Mouse (Mus musculus) v-Abl transformed pro-B cells (cell line): ENCODE results near the gene Gm42957.
"Not testable (repeated sequence)": the region's sequence is repeated elsewhere in the genome, so short reads cannot be mapped to it uniquely, and the experiment has no call there.

ENCODE experiments used
- in situ Hi-C, 2 experiments: fragments of 400-800 bp; cut with MboI; formaldehyde crosslinking; loops; one replicate each; pipeline ENCODE4 v1.15.1; 2025; ENCODE audit not compliant: unreplicated experiment in 2 of 2

Gm42957 gene

GRCm38 (mm10) chr3:96671519-96671918 lies 36.2 kb downstream of the Gm42957 start:
- in situ Hi-C loops: no loop called here

- in situ Hi-C loops: no loop called here
Observed at GRCm38 (mm10) chr3:96673514-96673913, 38.2 kb downstream of the Gm42957 start.

GRCm38 (mm10) chr3:96674442-96674841 lies 39.2 kb downstream of the Gm42957 start:
- in situ Hi-C loops: no loop called here

- in situ Hi-C loops: no loop called here
Observed at GRCm38 (mm10) chr3:96675171-96675570, 39.9 kb downstream of the Gm42957 start.

GRCm38 (mm10) chr3:96675690-96676089 lies 40.4 kb downstream of the Gm42957 start:
- in situ Hi-C loops: no loop called here

GRCm38 (mm10) chr3:96678456-96678855 lies 43.2 kb downstream of the Gm42957 start:
- in situ Hi-C loops: no loop called here

GRCm38 (mm10) chr3:96679159-96679674 lies 43.9 kb downstream of the Gm42957 start:
- in situ Hi-C loops: no loop called here

GRCm38 (mm10) chr3:96680269-96680956 lies 45.1 kb downstream of the Gm42957 start:
- in situ Hi-C loops: no loop called here

GRCm38 (mm10) chr3:96683496-96683895 lies 48.2 kb downstream of the Gm42957 start:
- in situ Hi-C loops: no loop called here

- in situ Hi-C loops: no loop called here
Observed at GRCm38 (mm10) chr3:96684151-96684821, 49.0 kb downstream of the Gm42957 start.

GRCm38 (mm10) chr3:96684822-96685156 lies 49.5 kb downstream of the Gm42957 start:
- in situ Hi-C loops: no loop called here

GRCm38 (mm10) chr3:96686057-96686456 lies 50.8 kb downstream of the Gm42957 start:
- in situ Hi-C loops: not testable (repeated sequence)

- in situ Hi-C loops: no loop called here
Observed at GRCm38 (mm10) chr3:96688854-96689253, 53.6 kb downstream of the Gm42957 start.

- in situ Hi-C loops: no loop called here
Observed at GRCm38 (mm10) chr3:96690298-96690697, 55.0 kb downstream of the Gm42957 start.

GRCm38 (mm10) chr3:96692506-96692905 lies 57.2 kb downstream of the Gm42957 start:
- in situ Hi-C loops: no loop called here

- in situ Hi-C loops: no loop called here
Observed at GRCm38 (mm10) chr3:96693579-96693978, 58.3 kb downstream of the Gm42957 start.

GRCm38 (mm10) chr3:96696198-96696765 lies 61.0 kb downstream of the Gm42957 start, which contains the start of gene Pias3:
Gene Pias3, plus strand, starts transcription at chr3:96696384.
- in situ Hi-C loops: no loop called here

- in situ Hi-C loops: no loop called here
Observed at GRCm38 (mm10) chr3:96696766-96697732, 61.8 kb downstream of the Gm42957 start.

- in situ Hi-C loops: no loop called here
Observed at GRCm38 (mm10) chr3:96698993-96699690, 63.9 kb downstream of the Gm42957 start.

- in situ Hi-C loops: loop anchor here (5.0 to 10.0 kb wide), 3 partner anchors 33 to 156 kb away; partner anchors contain the start of gene Itga10 (in 1 of the 2)
Observed at GRCm38 (mm10) chr3:96700376-96700775, 65.1 kb downstream of the Gm42957 start.
